Mouse (Mus musculus) layer of hippocampus, adult 9-10 months (tissue): ENCODE measurements at regions not wholly inside any gene's neighbourhood (a gene's known extent, or its start where the extent isn't known, plus 50 kb on each side); places are given as distances from the start of the nearest gene placed in this dataset.

Experiments
- DNase-seq: peaks from one replicate; pipeline ENCODE4 v3.0.0; 2022; ENCODE audit warnings: low spot score

DNA sequence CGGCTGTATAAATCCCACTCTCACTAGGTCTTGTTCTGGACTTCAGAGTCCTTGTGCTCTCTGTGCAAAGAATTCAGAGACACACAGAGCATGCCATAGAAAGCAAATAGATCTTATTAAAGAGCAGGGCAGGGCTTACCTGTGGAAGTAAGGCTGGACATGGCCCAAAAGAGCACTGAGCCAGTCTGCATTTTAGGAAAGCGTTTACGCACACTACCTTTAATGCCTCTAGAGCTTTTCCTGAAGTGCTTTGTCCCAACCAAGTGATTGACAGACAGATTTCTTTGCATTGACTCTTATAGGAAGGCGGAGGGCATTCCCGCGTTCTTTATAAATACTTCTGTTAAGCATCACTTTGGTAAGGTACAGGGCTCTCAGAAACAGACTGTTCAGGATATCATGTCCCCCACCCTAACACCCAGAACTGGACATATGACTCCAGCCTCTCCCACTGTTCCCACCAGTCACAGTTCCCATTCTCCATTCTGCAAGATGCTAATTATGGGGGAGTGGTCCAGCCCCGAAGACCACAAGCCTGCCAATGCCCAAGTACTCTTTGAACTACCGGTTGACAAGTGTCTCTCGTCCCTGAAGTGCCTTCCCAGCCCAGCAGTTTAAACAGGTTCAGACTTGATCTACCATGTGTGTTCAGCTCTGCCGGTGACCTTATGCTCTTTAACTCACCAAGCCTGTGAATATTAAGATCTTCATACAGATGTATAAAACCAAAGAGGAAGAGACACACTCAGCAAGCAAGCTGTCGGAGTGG, 369.7 kb downstream of the Etnk1 start:
- DNase-seq: no peak

- no peak for DNase-seq
Measured at GRCm38 (mm10) chr6:143547406-143547903, 380.4 kb downstream of the Etnk1 start.

GRCm38 (mm10) chr6:143554946-143555345, 387.9 kb downstream of the Etnk1 start:
- no peak for DNase-seq

GRCm38 (mm10) chr6:143558046-143558884, 391.2 kb downstream of the Etnk1 start:
- DNase-seq: no peak

DNA sequence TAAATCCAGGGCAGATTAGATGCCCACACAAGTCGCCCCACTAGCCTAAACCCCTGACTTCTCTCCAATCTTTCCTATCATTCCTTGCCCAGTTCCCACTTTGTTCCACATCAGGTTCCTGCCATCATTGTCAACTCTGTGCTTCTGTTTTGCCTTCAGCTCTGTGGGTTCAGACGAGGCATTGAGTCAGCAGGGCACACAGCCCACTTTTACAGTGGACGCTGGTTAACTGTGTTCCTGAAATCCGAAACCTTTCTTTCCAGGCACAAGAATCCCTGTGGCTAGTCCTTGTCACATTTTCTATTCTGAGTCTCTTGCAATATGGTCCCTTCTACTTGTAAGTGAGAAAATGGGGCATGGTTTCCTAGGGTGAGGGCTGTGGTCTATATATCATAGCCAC, 392.3 kb downstream of the Etnk1 start:
- DNase-seq: no peak

DNA sequence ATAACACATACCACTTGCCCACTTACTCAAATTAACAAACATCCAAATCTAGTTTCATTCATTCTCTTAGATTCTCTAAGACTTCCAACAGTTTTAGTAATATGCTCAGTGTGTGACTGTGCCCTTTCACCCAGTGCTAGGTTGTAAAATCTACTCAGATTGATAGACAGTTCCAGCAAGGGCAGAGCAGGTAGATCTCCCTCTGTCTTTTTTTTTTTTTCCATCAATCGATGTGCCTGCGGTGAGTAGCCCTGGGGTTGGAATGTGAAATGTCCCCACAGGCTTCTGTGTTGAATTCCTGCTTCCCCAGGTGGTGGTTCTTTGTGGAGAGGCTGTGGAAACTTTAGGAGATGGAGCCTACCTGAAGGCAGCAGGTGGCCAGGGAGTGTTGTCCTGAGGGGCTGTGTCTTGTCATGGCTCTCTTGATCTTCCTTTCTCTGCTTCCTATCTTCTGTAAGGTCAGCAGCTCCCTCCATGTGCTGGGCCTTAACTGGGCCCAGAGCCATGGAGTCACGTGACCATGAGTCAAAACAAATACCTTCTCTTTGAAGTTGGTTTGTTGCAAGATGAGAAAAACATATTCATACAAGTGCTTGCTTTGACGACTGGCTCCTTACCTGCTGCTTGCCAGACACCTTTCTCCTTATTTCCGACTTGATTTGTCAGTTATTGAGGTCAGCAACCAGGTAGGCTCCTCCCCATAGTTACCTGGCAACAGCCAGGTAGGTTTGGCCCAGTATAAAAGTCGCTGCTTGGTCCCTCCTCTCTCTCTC, 394.5 kb downstream of the Etnk1 start:
- DNase-seq: no peak

DNA sequence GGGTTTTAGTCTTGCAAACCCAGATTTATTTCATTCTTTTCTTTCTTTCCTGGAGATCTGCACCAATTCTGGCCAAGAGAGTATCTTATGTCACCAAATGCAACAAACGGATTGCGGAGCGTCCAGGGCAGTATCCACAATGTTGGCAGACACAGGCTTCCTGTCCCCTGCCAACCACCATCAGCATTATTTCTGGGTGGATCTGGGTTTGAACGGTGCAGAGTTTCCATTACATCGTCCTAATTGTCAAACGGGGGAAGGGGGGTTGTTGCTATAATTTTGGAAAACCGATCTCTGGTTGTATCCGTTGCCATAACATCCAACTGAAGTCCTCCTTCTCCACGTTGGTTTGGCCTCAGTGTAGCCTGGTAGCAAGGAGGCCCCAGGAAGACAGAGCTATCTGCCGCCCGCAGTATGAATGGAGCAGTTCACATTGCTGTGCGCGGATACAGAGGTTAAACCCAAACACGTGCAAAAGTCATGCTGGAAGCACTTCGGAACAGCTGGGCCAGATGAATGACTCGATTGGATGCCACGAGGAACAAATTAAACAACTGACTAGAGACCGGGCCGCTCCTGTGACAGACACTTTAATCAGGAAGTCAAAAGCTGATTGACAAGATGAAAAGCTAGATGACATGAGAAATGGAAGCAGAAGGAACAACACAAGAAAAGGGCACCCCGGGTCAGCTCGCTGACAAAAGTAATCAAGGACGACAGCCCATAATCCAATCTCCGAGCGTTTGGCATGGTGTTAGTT, 404.5 kb downstream of the Etnk1 start:
- DNase-seq: no peak

GRCm38 (mm10) chr6:143579223-143579622, 412.2 kb downstream of the Etnk1 start:
- no peak for DNase-seq

DNA sequence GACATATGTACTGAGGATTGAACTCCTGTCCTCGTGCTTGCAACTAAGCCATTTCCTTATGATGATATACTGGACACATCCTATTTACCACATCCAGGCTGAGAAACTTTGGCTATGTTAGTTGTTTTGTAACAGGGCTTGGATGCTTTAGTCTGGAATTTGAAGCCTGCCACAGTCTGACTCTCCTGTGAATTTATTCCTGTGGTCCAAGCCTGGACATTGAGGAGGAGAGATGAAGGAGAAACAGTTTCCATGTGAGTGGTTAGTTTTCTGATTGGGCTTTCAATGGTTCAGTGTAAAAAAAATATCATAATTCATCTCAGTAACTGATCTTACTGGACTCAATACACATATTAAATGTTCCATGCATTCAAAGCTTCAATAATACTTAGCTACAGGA, 422.6 kb downstream of the Etnk1 start:
- no peak for DNase-seq

DNA sequence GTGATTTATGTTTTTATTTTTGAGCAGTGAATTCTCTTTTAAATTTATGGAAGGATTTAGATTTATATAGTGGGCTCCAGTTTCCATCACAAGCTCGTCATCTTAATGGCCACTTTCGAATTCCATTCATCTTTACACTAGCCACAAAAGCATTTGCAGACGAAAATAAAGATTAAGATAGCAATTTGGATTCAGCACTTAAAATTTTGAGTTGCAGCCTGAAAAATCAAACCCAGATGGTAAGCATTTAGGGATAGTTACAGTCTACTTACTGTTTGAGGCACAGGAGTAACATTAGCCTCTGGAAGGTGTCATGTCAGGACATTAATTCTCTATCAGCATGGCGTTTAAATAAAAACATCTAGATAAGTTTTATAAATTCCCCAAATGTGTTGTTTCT, 423.2 kb downstream of the Etnk1 start:
- DNase-seq: no peak

DNA sequence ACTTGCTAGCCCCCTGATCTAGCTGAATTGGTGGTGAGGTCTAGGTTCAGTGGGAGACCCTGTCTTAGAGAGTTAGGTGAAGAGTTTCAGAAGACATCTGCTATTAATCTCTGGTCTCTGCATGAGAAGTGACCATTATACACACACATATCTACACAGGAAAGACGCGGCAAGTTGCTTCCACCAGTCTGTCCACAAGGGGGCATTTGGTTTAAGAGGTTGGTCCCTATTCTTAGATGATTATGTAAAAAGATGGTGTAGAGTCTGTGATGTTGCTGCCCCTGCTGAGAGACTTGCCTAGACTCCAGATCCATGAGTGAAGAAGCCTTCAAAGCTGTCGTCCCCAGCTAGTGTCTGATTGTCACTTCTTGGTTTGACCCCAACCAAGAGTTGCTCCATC, 425.5 kb downstream of the Etnk1 start:
- DNase-seq: no peak

DNA sequence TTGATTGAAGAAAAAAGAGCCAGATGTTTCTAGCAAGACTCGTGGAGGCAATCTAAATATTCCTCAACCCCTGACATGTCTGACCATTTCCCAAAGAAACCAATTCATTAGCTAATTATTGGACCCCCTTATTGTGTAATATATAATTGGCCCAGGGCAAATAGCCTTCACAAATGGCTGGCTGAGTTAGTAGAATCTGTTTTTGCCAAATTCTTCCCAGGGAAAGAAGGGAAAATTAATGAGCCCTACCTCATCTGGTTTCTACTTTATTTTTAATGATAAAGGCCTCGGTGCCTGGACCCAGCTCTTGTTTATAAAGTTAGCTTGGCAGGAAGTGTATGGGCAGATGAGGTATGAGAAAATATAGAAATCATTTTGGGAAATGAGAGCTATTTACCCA, 428.5 kb downstream of the Etnk1 start:
- DNase-seq: no peak

- no peak for DNase-seq
Measured at GRCm38 (mm10) chr6:143597414-143597813, 430.4 kb downstream of the Etnk1 start.

GRCm38 (mm10) chr6:143598916-143599315, 431.9 kb downstream of the Etnk1 start:
- DNase-seq: no peak

- no peak for DNase-seq
Measured at GRCm38 (mm10) chr6:143609100-143609499, 442.1 kb downstream of the Etnk1 start.

GRCm38 (mm10) chr6:143612966-143613365, 445.9 kb downstream of the Etnk1 start:
- DNase-seq: no peak

DNA sequence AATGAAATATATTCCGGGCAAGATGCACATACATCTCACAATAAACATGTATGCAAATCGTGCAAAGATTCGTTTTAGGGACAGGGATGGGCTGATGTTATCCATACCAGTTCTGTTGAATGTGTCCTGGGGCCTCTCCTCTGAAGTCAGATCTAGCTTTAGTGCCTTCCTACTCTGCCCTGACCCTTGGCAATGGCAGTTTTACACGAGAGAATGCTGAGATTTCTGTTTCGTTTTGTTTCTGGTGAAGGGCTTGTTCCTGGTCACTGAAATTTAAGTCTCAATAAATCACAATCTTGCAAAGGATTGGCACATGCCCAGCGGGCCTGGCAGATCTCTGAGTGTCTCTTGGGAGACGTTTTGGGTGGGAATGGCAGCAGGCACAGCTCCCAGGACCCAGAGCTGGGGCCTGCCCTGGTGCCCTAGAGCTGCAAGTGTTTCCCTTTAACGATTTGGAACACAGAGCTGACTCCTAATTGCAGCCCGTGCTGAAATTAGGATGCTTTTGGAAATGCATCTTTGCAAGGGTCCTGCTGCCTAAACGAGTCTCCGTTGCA, 447.5 kb downstream of the Etnk1 start:
- DNase-seq: no peak

DNA sequence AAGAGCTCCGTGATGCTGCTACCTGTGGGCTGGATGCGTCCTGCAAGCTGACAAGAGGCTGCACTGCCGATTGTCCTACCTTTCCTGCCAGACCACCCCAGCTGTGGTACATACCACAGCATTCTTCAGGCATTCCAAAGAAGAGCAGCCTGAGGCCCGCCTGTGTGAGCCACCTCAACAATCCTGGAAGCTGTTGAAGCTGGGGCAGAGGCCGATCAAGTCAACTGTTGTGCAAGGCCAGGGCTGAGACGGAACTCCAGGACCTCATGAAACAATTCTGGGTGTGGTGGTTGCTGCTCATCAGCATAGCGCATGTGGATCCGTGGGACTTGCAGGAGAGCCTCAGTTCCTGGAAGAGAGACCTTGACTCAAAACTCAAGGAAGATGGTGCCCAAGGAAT, 448.3 kb downstream of the Etnk1 start:
- no peak for DNase-seq

DNA sequence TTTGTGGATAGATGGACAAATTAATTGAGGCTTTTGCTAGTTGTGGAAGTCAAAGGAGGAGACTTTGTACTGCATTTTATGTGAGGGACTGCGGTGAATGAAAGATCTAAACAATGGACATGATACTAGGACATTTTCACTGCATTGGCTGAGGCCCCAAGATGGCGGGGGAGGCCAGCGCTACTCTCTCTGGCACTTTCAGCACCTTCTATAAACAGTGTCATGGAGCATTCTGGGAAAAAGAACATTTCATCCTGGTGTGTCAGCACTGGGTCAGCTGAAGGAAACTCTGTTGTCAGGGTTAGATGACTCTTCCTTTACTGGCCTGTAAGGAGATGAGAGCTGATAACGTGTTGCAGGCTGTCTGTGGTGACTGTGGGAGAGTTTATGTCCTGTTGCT, 449.4 kb downstream of the Etnk1 start:
- no peak for DNase-seq

DNA sequence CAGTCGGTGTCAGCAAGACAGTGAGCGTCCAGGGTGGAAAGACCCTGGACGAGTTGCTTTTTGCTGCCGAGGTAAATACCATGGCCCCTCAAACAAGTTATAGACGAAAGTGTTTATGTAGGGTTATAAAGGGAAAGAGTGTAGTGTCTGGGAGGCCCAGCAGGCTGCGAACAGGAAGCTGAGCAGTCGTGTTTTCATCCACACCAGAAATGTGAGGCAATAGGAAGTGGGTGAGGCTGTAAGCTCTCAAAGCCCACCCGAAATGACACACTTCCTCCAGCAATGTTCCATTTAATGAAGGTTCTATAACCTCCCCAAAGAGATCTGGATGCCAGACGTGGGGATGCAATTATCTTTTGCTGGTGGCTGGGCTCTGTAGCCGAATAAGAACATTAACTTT, 451.5 kb downstream of the Etnk1 start:
- no peak for DNase-seq

DNA sequence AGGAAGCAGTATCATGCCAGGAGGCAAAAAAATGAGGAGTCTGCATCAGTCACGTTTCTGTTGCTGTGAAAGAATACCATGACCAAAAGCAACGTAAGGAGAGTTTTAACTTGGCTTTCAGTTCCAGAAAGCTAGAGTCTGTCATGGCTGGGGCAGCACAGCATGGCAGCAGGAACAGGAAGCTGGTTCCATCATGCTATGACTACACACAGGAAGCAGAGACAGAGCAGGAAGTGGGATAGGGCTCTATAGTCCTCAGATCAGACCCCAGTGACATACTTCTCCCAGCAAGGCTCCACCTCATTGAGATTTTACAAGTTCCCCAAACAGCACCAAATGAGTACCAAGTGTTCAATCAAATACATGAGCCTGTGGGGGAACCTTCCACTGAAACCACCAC, 453.6 kb downstream of the Etnk1 start:
- no peak for DNase-seq
